Mouse (Mus musculus): Measurements from ENCODE around the gene Cpa4.

The Cpa4 gene

GRCm38 (mm10) chr6:30638674-30639268 is 70.6 kb downstream of the Cpa4 start, which contains the start of gene Cpa1:
TSS of gene Cpa1 (plus strand) at chr6:30639218.
- no peak for DNase-seq
